Mouse (Mus musculus): ENCODE measurements around the gene A930033H14Rik. TPM values are rescaled to one million over a fixed set of nuclear protein-coding genes. Genes with fewer than 3 reads are reported as not detected.

A930033H14Rik gene
- polyA plus RNA-seq, 1 experiment from 2014 or later = 0.87 TPM

- no peaks in the 10 kb centered on the region for H3K79me2 ChIP-seq (ENCODE audit: inconsistent target)
- no peak overlapping the region for H3K27ac ChIP-seq
- 95% methylated on average over 5 of the region's 5 CpGs for WGBS (ENCODE audit: missing documents)
- H3K4me3 ChIP-seq (ENCODE audit: inconsistent target) = no peak overlapping the region
- H3K36me3 ChIP-seq (ENCODE audit: inconsistent target) = no peaks in the 10 kb centered on the region
Observed at GRCm38 (mm10) chr10:69163216-69163615, 49.7 kb downstream of the A930033H14Rik start.

- no peak overlapping the region for H3K4me3 ChIP-seq (ENCODE audit: inconsistent target)
- H3K79me2 ChIP-seq (ENCODE audit: inconsistent target) = no peaks in the 10 kb centered on the region
- no peaks in the 10 kb centered on the region for H3K36me3 ChIP-seq (ENCODE audit: inconsistent target)
- 94% methylated on average over 5 of the region's 5 CpGs for WGBS (ENCODE audit: missing documents)
- H3K27ac ChIP-seq = no peak overlapping the region
Observed at GRCm38 (mm10) chr10:69162577-69162976, 50.3 kb downstream of the A930033H14Rik start.

- 96% methylated on average over 3 of the region's 3 CpGs for WGBS (ENCODE audit: missing documents)
Observed at GRCm38 (mm10) chr10:69161503-69161902, 51.4 kb downstream of the A930033H14Rik start.

GRCm38 (mm10) chr10:69160877-69161276, 52.0 kb downstream of the A930033H14Rik start:
- WGBS (ENCODE audit: missing documents) = 89% methylated on average over 2 of the region's 2 CpGs
- H3K36me3 ChIP-seq (ENCODE audit: inconsistent target) = no peaks in the 10 kb centered on the region
- H3K4me3 ChIP-seq (ENCODE audit: inconsistent target) = no peak overlapping the region
- no peaks in the 10 kb centered on the region for H3K79me2 ChIP-seq (ENCODE audit: inconsistent target)
- H3K27ac ChIP-seq = no peak overlapping the region

More at GRCm38 (mm10) chr10:69161503-69161902, 51.4 kb downstream of the A930033H14Rik start:
- H3K79me2 ChIP-seq (ENCODE audit: inconsistent target) = no peaks in the 10 kb centered on the region
- H3K27ac ChIP-seq = no peak overlapping the region
- H3K4me3 ChIP-seq (ENCODE audit: inconsistent target) = no peak overlapping the region
- H3K36me3 ChIP-seq (ENCODE audit: inconsistent target) = no peaks in the 10 kb centered on the region

Other genes with a start within 250 kb of the A930033H14Rik start
- gene Rhobtb1, start 61.7 kb downstream of the A930033H14Rik start, polyA plus RNA-seq (2018) = 12.1 to 15.6 TPM (median 15.5 TPM) in 3 replicates
- 23.9 to 111 TPM (median 50.1 TPM) in 3 replicates for gene Cdk1, start 139.8 kb upstream of the A930033H14Rik start, polyA plus RNA-seq (2018)
- not detected in 3 replicates for gene Ank3, start 185.7 kb upstream of the A930033H14Rik start, polyA plus RNA-seq (2018)

All from macrophage (primary cell).